Mouse (Mus musculus) ES-Bruce4 (cell line): ENCODE measurements around the gene Rtl1. TPM values are rescaled to one million over a fixed set of nuclear protein-coding genes. Genes with fewer than 3 reads are reported as not detected.

Source experiments
- H3K27ac ChIP-seq: 2 replicates; pipeline ENCODE4 v1.5.1; 2012; ENCODE audit warnings: low read length, inconsistent platforms; ENCODE audit not compliant: insufficient read depth
- H3K27me3 ChIP-seq: 2 replicates; pipeline ENCODE4 v1.6.1; 2012; ENCODE audit warnings: mild to moderate bottlenecking, low read length, inconsistent platforms; ENCODE audit not compliant: control insufficient read depth, poor library complexity, insufficient read depth, severe bottlenecking
- H3K36me3 ChIP-seq: 2 replicates; pipeline ENCODE4 v1.6.1; 2012; ENCODE audit warnings: inconsistent platforms, mild to moderate bottlenecking, low read length, moderate library complexity; ENCODE audit not compliant: control insufficient read depth, poor library complexity, insufficient read depth, severe bottlenecking
- H3K4me1 ChIP-seq: one replicate; pipeline ENCODE4 v1.8.1; 2011; ENCODE audit warnings: low read length; ENCODE audit not compliant: control insufficient read depth, insufficient read depth
- H3K4me3 ChIP-seq: 2 replicates; pipeline ENCODE4 v1.5.1; 2011; ENCODE audit warnings: low read depth, mild to moderate bottlenecking, low read length
- H3K9ac ChIP-seq: 2 replicates; pipeline ENCODE4 v1.6.1; 2012; ENCODE audit warnings: low read depth, mild to moderate bottlenecking, inconsistent platforms; ENCODE audit not compliant: poor library complexity, severe bottlenecking
- H3K9me3 ChIP-seq: replicated peaks from 2 replicates; pipeline ENCODE4 v1.6.1; 2012; ENCODE audit warnings: mild to moderate bottlenecking, low read length, inconsistent platforms; ENCODE audit not compliant: control insufficient read depth, poor library complexity, insufficient read depth, severe bottlenecking
- CTCF ChIP-seq: IDR thresholded peaks from one replicate; pipeline ENCODE4 v1.8.1; 2011; ENCODE audit warnings: low read depth, low read length
- EP300 ChIP-seq: IDR thresholded peaks from 2 replicates; pipeline ENCODE4 v1.6.1; 2011; ENCODE audit warnings: low read depth, low read length; ENCODE audit not compliant: insufficient read depth
- POLR2A ChIP-seq: IDR thresholded peaks from one replicate; pipeline ENCODE4 v1.8.1; 2011; ENCODE audit warnings: low read length; ENCODE audit not compliant: insufficient read depth
- polyA plus RNA-seq: library from polyadenylated mRNA; stranded (reverse); fragments of >200 nt; gene quantifications from 2 replicates; pipeline ENCODE4 v1.2.4, GENCODE M21; 2011; ENCODE audit warnings: low read depth; ENCODE audit not compliant: missing spikeins, insufficient read depth, insufficient read length

Rtl1 gene
- polyA plus RNA-seq, 1 experiment = not detected

DNA sequence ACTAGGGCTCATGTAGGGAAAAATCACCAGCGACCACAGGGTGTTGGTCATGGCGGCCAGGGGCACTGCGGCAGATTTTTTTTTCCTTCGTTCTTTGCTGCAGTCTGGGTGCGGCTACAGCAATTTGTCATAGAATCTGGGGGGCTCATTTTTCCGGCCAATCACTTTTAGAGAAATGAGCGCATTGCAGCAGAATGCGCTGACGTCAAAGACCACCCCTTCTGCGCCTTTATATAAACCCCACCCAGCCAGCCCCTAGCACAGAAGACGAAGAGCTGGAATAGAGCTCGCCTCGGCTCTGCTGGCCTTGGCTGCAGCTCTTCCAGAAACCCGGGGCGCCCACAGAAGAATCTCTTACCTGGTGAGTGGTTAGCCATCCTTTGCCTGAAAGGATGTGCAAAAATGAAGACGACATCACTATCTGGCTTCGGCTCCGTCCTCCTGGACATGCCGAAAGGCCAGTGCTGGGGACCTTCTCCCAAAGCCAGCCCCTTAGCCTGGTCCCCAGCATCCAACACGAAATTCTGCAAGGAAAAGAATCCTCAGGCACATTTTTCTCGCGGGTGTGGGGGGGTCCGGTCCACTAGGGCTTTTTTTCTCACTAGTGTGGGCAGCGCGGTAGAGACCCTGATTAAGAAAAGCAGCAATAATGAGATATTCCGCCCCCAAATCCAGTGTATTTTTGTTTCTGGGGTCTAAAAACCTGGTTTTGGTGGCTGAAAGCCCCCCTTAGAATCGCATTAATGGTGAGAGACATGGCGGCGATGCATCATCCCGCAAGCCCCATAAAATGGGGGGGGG is 59.2 kb downstream of the Rtl1 start:
- Histone ChIP-seq H3K27ac (no peak overlapping the region), H3K9ac (no peak overlapping the region), H3K4me3 (peak overlapping the region; percentile 29), H3K9me3 (peaks cover 33% of the 10 kb centered on the region), H3K36me3 (no peaks in the 10 kb centered on the region), H3K4me1 (no peaks in the 10 kb centered on the region), H3K27me3 (no peaks in the 10 kb centered on the region)
- TF ChIP-seq EP300 (no peak), CTCF (no peak), POLR2A (no peak)

DNA sequence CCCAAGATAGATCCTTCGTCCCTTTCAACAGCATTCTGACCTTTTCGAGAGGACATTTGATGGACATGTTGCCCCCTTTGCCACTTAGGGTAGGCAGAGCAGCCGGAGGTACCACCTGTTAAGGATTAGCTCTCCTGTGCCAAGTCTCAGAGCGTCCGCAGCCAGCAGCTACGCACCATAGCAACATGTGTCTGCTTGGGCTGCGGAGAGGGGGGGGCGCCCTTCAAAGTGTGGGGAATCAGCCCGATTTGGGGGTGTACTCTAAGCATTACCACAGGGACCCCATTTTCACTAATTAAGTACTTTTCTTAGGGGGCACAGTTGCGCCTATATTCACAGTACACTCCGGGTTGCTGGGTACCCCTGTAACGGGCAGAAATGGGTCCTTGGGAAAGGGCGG is 60.2 kb downstream of the Rtl1 start:
- peaks cover 38% of the 10 kb centered on the region for H3K9me3 ChIP-seq
- no peak overlapping the region for H3K9ac ChIP-seq
- H3K4me3 ChIP-seq = no peak overlapping the region
- no peaks in the 10 kb centered on the region for H3K36me3 ChIP-seq
- TF ChIP-seq CTCF = no peak
- no peak for TF ChIP-seq POLR2A
- TF ChIP-seq EP300 = no peak
- H3K27ac ChIP-seq = no peak overlapping the region
- H3K4me1 ChIP-seq = no peaks in the 10 kb centered on the region
- H3K27me3 ChIP-seq = no peaks in the 10 kb centered on the region

Other genes with a start within 250 kb of the Rtl1 start
- 2.4 and 2.8 TPM in 2 replicates for gene Dlk1, start 147.5 kb downstream of the Rtl1 start, polyA plus RNA-seq